Mouse (Mus musculus): ENCODE data around the gene Dusp16.

Gene Dusp16

DNA sequence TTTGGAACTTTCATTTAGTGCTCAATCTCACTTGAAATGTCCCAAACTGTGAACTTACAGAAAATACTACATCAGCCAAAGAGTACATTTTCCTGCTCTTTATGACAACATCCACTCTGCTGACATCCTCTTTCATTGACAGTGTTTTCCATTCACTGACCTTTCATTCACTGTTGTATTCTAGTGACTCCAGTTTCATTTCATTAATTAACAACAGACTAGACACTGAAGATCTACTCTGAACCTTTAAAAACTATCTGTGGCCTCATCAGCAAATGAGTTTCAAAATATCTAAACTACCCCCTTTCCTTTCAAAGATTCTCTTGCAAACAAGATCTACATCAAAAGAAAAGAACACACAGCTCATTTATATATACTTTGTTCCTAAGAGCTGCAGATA is 48.9 kb downstream of the Dusp16 start:
- no peak for DNase-seq (ENCODE audit: extremely low spot score)

DNA sequence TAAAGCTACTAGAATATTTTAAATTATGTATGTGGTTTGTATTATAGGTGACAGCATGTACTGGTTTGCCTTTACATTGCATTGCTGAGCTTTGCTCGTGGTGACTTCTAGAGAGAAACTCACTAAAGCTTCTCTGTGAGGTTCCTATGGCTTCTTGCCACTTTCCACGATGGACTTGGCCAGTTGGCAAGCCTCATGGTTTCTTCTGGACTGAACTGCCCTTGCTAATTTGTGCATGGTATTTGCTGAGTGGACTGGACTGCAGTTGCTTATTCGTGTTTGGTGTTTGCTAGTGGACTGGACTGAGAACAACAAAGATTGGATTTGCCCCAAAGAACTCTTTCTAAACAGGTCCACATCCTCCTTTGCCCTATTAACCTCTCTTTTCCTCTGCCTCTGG is 55.6 kb downstream of the Dusp16 start:
- DNase-seq (ENCODE audit: extremely low spot score) = no peak

DNA sequence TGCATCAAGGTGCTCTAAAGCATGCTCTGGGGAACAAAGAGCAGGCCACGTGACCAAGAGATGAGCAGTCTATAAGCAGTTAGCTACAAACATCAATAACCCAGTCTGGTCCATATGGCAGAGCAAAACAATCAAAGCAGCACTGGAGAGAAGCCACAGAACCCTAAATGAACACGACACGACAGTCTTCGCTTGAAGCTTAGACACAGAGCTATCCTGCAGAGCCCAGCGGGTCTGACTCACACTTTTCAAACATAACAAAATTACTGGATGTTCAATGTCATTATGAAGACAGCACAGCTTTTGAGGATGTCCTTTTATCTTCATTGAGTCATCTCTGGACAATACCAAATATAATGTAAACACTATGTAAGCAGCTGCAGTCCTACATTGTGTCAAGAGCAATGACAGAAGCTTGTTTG is 58.6 kb downstream of the Dusp16 start:
- DNase-seq (ENCODE audit: extremely low spot score) = no peak

DNA sequence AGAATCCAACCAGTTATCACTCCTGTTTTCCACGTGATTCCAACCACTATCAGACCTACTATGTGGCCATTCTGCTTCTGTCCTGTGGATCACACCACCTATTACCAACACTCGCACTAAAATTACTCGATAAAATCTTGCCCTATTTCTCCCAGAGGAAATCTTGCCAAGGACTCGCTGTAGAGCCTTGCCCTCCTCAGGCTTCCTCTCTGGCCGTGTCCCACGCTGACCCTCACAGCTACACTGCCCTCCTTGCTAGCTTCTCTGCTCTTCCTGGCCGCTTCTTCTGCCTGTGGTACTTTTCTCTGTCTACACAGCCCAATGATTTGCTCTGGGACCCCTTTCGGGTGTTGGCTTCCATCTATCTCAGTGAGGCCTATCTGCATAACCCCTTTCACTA is 59.6 kb downstream of the Dusp16 start:
- no peak for DNase-seq (ENCODE audit: extremely low spot score)

DNA sequence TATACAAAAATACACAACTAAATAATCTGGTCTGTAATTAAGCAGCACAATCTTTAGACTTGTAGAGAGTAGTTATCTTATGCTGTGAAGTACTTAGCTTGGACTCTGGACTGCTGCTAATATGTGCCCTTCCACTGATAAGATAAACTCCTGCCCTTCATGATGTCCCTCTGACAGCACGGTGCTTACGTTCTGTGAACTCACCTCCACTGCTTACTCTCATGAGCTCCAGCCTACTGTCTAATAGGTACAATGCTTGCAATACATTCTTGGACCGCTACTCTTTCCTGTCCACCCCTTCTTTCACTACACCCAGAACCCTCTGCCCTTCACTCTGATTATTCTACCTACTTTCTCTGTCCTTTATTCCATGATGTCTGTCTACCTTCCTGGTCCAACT is 61.4 kb downstream of the Dusp16 start:
- DNase-seq (ENCODE audit: extremely low spot score) = no peak

DNA sequence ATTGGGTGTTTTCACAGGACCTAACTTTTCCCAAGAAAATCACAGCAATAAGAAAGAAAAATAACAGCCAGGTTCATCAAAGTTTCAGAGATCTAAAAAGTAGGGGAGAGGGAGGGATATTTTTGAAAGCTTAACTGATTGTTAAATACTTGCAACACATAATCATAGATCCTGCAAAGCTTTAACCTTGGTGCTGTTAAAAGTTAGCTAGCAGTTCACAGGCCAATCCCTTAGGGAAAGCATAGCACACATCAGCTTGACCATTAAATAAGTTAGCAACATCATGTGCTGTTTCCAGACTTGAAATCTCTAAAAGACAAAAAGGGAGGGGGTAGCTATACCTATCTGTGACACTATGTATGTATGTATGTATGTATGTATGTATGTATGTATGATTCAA is 67.0 kb downstream of the Dusp16 start:
- no peak for DNase-seq (ENCODE audit: extremely low spot score)

DNA sequence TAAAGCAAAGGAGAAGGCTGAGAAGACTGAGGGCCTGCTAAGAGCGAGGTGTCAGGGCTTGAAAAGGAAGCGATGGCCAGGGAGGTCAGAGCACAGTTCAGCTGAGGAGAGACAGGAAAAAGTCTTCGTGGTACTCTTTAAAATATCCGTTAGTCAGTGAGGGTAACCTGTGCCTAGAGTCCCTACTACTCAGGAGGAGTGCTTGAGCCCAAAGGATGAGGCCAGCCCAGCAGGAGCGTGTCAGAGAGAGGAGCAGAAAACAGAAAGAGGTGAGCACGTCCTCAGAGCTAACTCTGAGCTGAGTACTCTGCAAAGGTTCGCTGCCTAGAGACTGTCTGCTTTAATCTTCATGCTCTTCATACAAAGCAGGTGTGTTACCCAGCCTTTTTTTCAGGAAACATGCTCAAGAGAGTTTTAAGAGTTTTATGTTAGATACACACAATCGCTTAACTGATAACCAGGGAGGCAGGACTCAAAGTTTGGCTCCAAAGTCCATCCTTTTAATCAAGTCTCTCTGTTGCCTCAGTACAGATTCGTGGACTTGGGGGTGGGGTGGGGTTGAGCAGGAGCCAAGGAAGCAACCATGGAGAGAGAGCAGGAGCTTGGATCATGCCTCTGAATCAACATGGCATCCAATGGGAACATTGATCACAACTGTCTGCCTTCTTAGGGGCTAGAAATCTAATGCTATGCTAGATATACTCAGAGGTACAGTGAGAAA is 68.4 kb downstream of the Dusp16 start:
- DNase-seq (ENCODE audit: extremely low spot score) = no peak

DNA sequence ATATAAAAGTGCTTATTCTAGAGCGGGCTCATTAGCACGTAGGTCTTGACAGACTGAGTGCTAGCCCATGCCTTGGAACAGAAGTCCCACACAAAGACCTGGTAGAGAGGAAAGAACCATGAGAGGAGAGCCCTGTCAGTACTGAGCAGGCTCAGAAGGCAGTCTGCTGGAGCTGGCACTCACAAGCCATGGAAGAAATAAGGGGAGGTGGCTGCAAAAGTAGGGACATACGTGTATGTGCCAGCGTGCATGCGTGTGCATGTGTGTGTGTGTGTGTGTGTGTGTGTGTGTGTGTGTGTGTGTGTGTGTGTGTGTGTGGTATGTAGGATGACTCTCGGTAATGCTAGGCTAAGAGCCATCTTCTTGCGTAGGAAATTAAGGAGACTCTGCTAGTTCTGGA is 69.1 kb downstream of the Dusp16 start:
- no peak for DNase-seq (ENCODE audit: extremely low spot score)

DNA sequence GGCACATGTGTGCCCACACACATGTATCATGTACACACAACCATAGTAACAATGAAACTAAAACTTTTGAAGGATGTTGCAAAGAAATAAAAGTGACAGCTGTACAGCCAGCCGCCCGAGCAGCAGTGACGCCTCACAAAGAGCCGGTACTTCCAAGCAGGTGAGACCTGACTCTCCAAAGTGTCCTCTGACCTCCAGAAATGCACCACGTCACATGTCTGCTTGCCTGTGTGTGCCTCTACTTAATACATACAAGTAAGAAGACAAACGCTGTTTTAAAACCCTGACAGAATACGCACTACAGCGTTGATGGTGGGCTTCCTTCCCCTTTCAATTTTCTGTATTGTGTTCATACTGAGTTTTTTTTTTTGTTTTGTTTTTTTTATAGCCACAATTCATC is 69.5 kb downstream of the Dusp16 start:
- no peak for DNase-seq (ENCODE audit: extremely low spot score)

DNA sequence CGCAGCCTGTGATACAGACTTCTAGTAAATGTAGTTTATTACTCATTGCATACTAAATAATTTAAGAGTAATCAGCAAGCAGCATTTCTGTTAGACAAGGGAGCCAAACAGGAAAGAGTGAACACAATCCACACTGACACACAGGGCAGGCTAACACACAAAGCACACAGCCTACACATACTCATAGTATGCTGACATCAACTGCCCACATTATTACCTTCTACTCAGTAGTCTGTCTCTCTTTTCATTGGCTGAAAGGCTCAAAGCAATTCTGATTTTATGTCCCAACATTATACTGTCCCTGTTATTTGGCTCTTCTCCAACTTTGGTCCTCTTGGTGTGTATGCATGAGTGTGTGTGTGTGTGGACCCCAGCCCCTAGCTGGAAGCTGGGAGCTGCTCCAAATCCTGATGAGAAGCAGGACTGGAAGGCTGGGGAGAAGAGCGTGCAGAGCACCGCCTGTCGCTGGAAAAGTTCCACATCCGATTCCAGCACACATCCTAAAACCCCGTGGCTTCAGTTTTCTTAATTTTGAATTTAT is 70.6 kb downstream of the Dusp16 start:
- no peak for DNase-seq (ENCODE audit: extremely low spot score)

DNA sequence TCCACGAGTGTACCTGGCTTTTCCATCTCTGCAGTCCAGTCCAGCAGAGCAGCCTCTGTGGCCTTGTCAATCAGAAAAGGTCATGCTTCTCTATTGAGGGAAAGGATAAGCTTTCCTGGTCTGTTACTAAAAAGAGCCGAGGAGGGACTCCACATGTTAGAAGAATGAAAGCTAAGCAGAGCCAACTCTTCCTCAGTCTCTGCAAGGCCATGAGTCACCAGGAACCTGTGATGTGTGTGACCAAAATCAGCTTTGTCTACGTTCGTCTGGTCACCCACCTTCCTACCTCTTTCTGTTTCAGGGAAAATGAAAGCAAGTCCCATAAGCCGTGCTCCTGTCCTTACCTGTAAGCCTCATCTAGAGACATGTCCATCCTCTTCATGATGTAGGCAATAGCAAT is 72.3 kb downstream of the Dusp16 start:
- no peak for DNase-seq (ENCODE audit: extremely low spot score)

DNA sequence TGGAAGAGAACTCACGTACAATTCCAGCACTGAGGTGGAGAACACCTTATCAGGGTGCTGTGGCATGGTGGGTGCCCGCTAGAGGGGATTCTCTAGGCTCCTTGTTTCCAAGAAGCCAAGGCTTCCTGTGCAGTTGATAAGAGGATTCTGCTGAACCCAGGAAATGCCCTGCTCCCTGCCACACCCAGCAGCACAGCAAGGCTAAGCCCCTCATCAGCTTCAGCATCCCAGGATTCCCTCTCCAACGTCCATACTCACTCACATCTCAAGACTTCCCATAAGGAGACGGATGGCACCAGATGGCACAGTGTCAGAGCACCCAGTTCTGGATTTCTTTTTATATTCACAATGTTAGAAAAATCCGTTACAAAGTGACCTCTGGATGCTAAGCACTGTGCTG is 73.3 kb downstream of the Dusp16 start:
- no peak for DNase-seq (ENCODE audit: extremely low spot score)

DNA sequence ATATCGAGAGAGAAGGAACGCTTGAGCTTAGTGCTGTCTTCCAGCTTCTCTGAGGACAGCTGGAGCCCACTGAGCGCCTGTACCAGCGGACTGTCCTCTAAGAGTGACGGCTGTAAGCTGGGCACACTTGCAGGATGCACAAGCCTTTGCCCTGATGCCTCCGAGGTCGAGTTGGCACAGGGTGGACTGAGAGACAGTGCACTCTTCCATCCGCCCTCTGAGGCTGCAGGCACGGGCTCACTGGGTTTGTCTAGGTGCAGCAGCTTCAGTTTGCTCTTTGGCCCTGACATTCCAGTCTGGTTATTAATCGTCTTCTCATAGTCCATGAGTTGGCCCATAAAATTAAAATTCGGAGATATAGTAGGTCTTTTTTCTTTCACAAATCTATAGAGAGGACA is 73.8 kb downstream of the Dusp16 start:
- DNase-seq (ENCODE audit: extremely low spot score) = no peak

DNA sequence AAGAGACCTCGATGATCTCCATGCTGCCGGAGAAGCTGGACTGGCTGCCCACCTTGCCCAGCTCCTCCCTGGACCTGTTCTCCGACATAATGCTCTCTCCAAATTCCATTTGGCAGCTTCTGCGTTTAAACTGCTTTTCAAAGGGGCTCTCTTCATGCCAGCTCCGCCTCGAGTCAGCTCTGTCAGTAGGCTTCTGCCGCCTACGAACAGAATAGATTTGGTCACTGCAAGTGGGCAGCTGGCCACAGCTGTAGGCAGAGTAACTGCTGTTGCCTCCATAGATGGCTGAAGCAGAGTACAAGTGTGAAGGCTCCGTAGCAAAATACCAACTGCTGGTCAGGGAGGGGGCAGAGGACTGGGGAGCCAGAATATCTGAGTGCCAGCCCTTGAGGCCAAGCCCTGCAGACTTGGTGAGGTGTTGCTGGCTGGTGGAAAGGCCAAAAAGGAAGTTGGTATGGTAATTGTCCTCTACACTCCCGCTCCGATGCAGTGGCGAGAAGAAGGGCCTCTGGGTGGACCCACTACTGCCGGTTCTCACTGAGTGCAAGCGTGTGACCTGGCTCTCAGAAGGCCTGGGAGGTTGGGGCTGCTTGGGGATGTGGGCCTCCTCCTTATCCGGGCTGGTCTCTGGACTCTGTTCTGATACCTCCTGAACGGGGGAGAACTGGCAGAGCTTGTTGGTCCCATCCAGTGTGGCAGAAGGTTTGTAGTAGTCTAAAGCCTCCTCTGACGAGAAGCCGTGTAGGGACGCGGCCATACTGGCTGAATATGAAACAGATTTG is 74.3 kb downstream of the Dusp16 start:
- no peak for DNase-seq (ENCODE audit: extremely low spot score)

DNA sequence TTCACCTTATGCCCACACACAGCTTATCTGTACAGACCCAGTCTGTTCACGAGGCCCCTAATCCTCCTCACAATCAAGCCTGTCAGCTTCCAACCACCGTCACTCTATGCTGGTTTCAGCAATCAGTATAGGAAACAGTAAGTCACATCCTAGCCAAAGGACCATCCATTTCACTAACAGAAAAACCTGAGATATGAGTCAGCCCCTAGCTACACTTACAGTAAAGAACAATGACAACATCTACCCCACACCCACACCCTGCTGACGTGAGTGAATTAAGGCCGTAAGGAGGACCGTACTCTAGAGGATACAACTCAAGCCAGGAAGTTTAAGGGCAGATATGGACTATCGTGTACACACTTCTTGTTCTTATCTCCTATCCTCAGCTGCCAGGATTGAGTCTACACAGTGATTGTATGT is 76.2 kb downstream of the Dusp16 start:
- no peak for DNase-seq (ENCODE audit: extremely low spot score)

DNA sequence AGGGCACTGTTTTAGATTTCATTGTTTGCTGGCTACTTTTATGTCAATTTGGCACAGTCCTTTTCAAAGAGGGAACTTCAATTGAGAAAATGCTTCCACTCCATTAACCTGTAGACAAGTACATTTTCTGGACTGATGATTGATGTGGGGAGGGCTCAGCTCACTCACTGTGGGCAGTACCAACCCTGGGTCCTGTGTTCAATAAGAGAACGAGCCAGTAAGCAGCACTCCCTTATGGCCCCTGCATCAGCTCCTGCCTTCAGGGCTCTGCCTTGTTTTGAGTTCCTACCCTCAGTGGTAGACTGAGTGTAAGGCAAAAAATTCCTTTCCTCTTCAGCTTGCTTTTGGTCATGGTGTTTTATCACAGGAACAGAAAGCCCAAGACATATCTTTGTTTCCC is 78.5 kb downstream of the Dusp16 start:
- no peak for DNase-seq (ENCODE audit: extremely low spot score)

DNA sequence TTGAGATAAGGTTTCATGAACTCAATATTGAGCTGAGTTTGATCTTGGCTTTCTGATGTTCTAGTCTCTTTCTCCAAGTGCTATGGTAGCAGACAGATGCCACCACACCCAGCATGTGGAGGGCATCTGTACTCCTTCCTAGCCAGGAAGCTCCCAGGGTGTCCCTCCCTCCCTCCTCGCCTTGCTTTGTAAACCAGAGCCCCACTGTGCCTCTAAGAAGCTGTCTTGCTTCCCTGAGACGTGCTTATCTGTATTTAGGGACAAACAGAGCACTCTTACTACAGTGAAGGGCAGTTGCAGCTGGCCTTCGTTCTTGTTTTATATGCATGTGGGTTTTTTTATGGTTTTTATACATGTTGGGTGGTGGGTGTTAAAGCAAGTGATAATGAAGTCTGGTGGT is 79.1 kb downstream of the Dusp16 start:
- DNase-seq (ENCODE audit: extremely low spot score) = no peak

DNA sequence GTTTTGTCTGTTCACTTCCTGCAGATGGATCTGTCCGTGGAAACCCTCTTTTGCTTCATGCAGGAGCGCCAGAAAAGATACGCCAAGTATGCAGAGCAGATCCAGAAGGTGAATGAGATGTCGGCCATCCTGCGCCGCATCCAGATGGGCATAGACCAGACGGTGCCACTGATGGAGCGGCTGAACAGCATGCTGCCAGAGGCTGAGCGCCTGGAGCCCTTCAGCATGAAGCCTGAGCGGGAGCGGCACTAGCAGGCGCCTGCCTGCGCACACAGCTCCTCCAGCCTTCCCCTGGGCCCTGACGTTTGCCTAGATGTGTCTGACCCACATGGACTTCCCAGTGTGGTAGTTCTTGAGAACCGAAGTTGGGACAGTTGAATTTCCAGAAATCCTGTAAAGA is 82.4 kb downstream of the Dusp16 start:
- DNase-seq (ENCODE audit: extremely low spot score) = no peak

DNA sequence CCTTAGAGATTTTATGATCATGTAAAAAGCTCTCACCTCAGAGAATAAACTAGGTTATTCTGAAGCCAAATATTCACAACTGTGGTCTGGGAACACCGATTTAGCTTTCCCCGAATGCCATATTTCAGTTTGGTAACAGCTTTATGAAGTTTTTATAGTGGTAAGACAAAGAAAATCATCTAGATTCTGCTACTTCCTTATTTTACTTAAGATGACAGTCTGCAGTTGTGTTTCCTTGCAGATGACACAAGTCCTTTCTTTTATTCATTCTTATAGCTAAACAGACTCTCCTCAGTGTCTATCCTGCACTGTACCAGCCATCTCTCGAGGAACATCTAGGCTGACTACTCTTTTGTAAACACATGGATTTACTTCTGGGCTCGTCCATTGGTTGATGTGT is 86.0 kb downstream of the Dusp16 start:
- DNase-seq (ENCODE audit: extremely low spot score) = no peak

DNA sequence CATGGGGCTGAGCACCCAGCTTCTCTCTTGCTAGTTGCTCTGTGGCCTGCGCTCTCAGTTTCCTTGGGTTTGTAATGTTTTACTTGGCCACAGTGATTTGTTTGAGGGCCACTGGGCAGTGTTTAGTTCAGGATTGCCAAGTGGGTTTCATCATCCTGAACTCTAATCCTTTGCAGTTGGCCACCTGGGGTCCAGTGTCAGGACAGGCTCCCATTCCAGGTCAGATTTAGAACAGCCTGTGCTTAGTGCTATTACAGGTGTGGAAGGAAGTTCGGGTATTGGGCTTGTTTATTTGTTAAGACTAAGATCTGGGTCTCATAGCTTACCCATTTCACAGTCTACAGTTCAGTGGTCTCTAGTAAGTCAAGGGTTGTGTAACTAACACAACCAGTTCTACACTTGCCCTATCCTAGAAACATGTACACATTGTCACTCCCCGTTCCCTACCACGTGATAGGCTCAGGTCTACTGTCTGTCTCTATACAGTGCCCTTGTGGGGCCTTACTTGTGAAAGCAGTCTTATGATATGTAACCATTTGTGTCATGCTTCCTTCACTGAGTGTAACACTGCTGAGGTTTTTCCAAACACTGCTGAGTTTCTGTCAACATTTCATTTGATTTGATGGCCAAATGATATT is 89.3 kb downstream of the Dusp16 start:
- no peak for DNase-seq (ENCODE audit: extremely low spot score)

DNA sequence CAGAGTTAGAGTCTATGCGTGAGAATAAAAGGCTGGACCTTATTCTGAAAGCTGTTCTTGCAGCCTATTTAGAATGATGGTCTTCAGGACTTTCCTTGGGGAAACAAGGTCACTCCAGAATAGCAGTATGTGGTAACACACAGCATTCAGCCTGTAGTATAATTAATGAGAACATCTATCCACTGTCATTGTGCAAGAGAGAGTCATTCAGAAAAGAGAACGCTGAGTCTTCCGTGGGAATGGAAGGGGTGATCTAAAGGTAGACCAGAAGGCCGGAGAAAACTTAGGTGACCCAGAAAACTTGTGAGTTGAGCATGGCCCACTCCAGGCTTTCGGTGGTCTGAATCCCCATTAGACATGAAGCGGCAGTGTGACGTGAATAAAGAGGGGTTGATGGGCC is 90.2 kb downstream of the Dusp16 start:
- no peak for DNase-seq (ENCODE audit: extremely low spot score)

DNA sequence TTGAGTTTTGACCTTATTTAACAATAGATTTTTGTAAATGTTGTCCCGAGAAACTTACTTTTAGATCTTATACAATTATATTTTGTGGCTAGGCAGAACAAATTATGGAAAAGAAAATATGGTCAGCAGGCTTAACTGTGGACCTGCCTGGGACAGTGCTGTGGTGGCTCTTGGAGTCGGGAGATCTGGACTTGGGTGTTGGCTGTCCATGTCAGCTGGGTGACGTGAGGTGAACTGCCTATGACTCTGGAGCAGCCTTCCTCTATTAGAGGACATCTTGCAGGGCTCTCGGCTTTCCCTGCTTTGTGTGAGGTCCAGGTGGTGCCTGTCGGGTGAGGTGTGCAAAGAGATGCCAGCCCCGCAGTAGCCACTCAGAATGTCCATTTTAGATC is 91.2 kb downstream of the Dusp16 start:
- DNase-seq (ENCODE audit: extremely low spot score) = no peak
